Mouse (Mus musculus) small intestine, adult 2 months (tissue): Measurements from ENCODE around the gene Bcor.

ENCODE experiments used
- CTCF ChIP-seq: fragments of 200-500 bp; IDR thresholded peaks from 2 replicates; pipeline ENCODE4 v1.5.1; 2012; ENCODE audit warnings: low read depth, mild to moderate bottlenecking, control low read depth, inconsistent platforms, low read length, moderate library complexity, mixed read lengths; ENCODE audit not compliant: insufficient replicate concordance, insufficient read length; ENCODE audit errors: extremely low read depth
- POLR2A ChIP-seq: fragments of 200-500 bp; IDR thresholded peaks from 2 replicates; pipeline ENCODE4 v1.6.1; 2012; ENCODE audit warnings: low read depth, mild to moderate bottlenecking, control low read depth, inconsistent platforms, low read length, moderate library complexity

DNA sequence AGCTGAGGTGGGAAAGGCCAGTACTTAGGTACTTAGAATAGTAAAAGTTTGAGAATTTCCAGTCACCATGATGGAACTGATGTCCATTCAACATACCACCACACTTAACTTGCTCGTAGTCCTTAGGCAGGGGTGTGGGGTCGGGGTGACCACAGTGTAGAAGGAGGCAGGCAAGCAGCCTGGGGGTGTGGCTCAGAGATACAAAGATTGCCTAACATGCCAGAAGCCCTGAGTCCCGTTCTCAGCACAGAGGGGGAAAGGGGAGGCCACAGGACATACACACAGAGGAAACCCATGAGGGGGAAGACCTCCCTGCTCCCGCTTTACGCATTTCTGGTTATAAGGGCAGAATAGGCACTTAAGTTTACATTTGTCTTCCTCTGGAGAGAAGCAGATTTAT lies 17.3 kb downstream of the Bcor start:
- TF ChIP-seq CTCF (no peak), POLR2A (no peak)
